Mouse (Mus musculus): ENCODE measurements around the gene Fbxo7.
A peak's percentile ranks its signal among the peaks of the same experiment; 100 is the strongest.

The Fbxo7 gene

GRCm38 (mm10) chr10:86043651-86044050 lies 21.9 kb downstream of the Fbxo7 start:
- no peak for DNase-seq (ENCODE audit: low spot score in 2 of 2)

GRCm38 (mm10) chr10:86044066-86044465 lies 22.3 kb downstream of the Fbxo7 start:
- no peak for DNase-seq (ENCODE audit: low spot score in 2 of 2)

- DNase-seq (ENCODE audit: low spot score in 2 of 2) = no peak
Observed at GRCm38 (mm10) chr10:86046371-86046770, 24.6 kb downstream of the Fbxo7 start.

GRCm38 (mm10) chr10:86047786-86048185 lies 26.0 kb downstream of the Fbxo7 start:
- no peak for DNase-seq (ENCODE audit: low spot score in 2 of 2)

GRCm38 (mm10) chr10:86050522-86050921 lies 28.8 kb downstream of the Fbxo7 start:
- DNase-seq (ENCODE audit: low spot score in 2 of 2) = no peak

- no peak for DNase-seq (ENCODE audit: low spot score in 2 of 2)
Observed at GRCm38 (mm10) chr10:86052818-86053522, 31.2 kb downstream of the Fbxo7 start.

GRCm38 (mm10) chr10:86056297-86056903 lies 34.6 kb downstream of the Fbxo7 start:
- DNase-seq (ENCODE audit: low spot score in 2 of 2) = no peak

DNA sequence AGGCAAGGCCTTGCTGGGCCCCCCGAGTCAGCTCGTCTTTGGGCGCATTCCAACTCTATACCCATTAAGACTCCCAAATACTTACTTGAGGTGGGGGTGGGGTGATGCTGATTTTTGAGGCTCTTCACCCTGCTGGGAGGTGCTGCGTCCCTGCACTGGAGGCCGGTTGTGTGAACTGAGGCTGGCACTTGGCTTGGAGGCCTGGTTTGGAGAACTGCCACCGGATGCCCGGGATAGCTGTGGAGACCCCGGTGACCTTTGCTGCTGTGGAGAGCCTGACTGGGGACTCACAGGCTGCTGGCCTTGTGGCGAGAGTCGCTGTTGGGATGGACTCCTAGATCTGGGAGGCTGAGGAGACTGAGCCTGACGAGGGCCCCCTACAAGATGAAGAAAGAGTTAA lies 35.5 kb downstream of the Fbxo7 start:
- no peak for DNase-seq (ENCODE audit: low spot score in 2 of 2)

GRCm38 (mm10) chr10:86057712-86058111 lies 35.9 kb downstream of the Fbxo7 start:
- DNase-seq (ENCODE audit: low spot score in 2 of 2) = no peak

DNA sequence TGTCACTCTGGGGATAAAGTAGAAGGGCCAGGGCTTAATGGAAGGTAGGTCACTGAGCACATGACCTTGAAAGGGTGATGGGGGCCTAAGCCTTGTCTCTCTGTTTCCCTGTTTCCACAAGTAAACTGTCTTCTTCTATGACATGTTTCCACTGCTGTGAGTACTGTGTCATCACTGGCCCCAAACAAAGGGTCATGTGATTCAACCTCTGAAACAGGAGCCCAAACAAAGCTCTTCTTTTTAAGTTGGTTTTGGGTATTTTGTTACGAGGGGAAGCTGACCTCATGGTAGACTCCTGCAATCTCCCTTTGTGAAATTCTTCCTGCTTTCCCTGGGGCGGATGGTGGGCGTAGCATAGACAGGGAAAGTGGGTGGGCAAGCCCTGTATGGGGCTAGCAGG lies 38.5 kb downstream of the Fbxo7 start:
- no peak for DNase-seq (ENCODE audit: low spot score in 2 of 2)

- DNase-seq (ENCODE audit: low spot score in 2 of 2) = no peak
Observed at GRCm38 (mm10) chr10:86062261-86063017, 40.7 kb downstream of the Fbxo7 start.

GRCm38 (mm10) chr10:86063018-86063384 lies 41.2 kb downstream of the Fbxo7 start:
- no peak for DNase-seq (ENCODE audit: low spot score in 2 of 2)

- peak; percentile 10 to 24 for DNase-seq (ENCODE audit: low spot score in 2 of 2)
Observed at GRCm38 (mm10) chr10:86064937-86065336, 43.2 kb downstream of the Fbxo7 start.

GRCm38 (mm10) chr10:86065661-86066060 lies 43.9 kb downstream of the Fbxo7 start:
- DNase-seq (ENCODE audit: low spot score in 2 of 2) = no peak

DNA sequence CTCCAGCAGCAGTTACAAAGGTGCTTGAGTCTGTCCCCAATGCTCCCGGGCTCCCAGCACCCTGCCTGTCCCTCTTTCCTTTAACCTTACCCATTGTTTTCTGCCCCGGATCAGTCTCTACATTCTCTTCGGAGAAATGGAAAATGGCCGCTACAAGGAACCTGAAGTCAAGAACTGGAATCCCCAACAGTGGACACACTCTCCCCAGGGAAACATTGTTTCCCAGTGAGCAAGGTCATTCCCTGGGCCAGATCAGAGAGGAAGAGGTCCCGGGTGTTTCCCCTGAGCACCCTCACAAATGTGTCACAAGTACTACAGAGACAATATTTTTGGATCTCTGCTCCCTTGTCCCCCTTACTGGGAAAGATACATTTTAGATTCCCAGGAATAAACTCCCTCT lies 44.9 kb downstream of the Fbxo7 start:
- no peak for DNase-seq (ENCODE audit: low spot score in 2 of 2)

DNA sequence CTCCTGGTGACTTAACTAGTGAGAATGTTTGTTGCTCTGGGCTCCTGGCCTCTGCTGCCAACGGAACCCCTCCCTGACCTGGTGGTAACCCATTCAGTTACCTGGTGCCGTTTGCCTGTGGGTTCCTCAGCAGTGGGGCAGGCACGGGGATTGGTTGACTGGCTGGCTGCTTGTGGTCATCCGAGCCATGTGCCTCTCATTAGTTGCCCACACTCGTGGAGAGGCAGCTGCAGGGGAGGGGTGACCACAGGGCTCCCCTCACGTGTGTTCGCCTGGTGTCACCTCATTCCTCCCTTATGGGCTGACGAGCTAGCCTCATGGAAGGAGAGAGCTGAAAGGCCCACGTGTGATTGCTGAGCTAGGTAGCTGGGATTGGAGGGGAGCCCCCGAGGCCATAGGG lies 46.1 kb downstream of the Fbxo7 start:
- DNase-seq (ENCODE audit: low spot score in 2 of 2) = no peak

GRCm38 (mm10) chr10:86069341-86069740 lies 47.6 kb downstream of the Fbxo7 start:
- no peak for DNase-seq (ENCODE audit: low spot score in 2 of 2)

GRCm38 (mm10) chr10:86070751-86071150 lies 49.0 kb downstream of the Fbxo7 start:
- DNase-seq (ENCODE audit: low spot score in 2 of 2) = no peak

DNA sequence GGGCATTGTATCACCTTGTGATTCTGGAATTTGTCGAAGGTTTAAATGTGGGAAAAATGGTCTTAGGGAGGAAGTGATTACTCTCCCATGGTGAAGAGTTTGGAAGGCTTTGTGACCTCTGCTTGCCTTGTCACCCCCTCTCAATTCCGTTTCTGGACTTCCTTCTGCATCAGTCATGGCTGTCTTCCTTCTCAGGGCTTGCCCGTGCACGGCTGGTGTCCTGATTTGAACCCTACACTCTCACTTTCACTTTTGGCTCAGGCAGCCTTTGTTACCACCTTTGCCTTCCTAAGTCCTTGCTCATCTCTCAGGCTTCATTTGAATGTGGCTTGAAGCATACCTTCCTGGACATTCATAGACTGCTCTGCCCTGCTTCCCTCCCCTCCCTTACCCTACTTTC lies 52.4 kb downstream of the Fbxo7 start:
- DNase-seq (ENCODE audit: low spot score in 2 of 2) = no peak

GRCm38 (mm10) chr10:86074971-86075711 lies 53.4 kb downstream of the Fbxo7 start:
- no peak for DNase-seq (ENCODE audit: low spot score in 2 of 2)

GRCm38 (mm10) chr10:86077272-86077671 lies 55.5 kb downstream of the Fbxo7 start:
- DNase-seq (ENCODE audit: low spot score in 2 of 2) = no peak

- DNase-seq (ENCODE audit: low spot score in 2 of 2) = no peak
Observed at GRCm38 (mm10) chr10:86078761-86079160, 57.0 kb downstream of the Fbxo7 start.

Measured in spleen, postnatal 36 days (tissue).